Mouse (Mus musculus) kidney, adult 2 months (tissue): ENCODE measurements at regions not wholly inside any gene's neighbourhood (a gene's known extent, or its start where the extent isn't known, plus 50 kb on each side); places are given as distances from the start of the nearest gene placed in this dataset.

Experiments used
- DNase-seq: peaks from one replicate; pipeline ENCODE4 v3.0.0; 2021
- H3K27ac ChIP-seq: fragments of 200-500 bp; 2 replicates; pipeline ENCODE4 v1.5.1; 2012; ENCODE audit warnings: low read depth, low read length, control low read depth, inconsistent platforms; ENCODE audit not compliant: insufficient read depth
- H3K27me3 ChIP-seq: fragments of 200-500 bp; replicated peaks from 2 replicates; pipeline ENCODE4 v1.6.1; 2012; ENCODE audit warnings: mild to moderate bottlenecking, moderate library complexity, low read length, inconsistent platforms; ENCODE audit not compliant: control insufficient read depth, insufficient read depth
- H3K36me3 ChIP-seq: fragments of 200-500 bp; 2 replicates; pipeline ENCODE4 v1.6.1; 2012; ENCODE audit warnings: mild to moderate bottlenecking, moderate library complexity, low read length, inconsistent platforms; ENCODE audit not compliant: control insufficient read depth, insufficient read depth
- H3K4me1 ChIP-seq: fragments of 200-500 bp; 2 replicates; pipeline ENCODE4 v1.6.1; 2011; ENCODE audit warnings: low read length; ENCODE audit not compliant: control insufficient read depth, insufficient read depth
- H3K4me3 ChIP-seq: fragments of 200-500 bp; 2 replicates; pipeline ENCODE4 v1.5.1; 2011; ENCODE audit warnings: mild to moderate bottlenecking, low read depth, low read length, control low read depth; ENCODE audit not compliant: insufficient read depth
- CTCF ChIP-seq: fragments of 200-500 bp; conservative IDR thresholded peaks from 2 replicates; pipeline ENCODE4 v1.5.1; 2011; ENCODE audit warnings: low read depth, mild to moderate bottlenecking, control low read depth, low read length, moderate library complexity, mixed read lengths; ENCODE audit not compliant: insufficient read depth, insufficient read length
- POLR2A ChIP-seq: fragments of 200-500 bp; IDR thresholded peaks from one replicate; pipeline ENCODE4 v1.6.1; 2011; ENCODE audit warnings: low read depth, low read length, control low read depth
- WGBS: fragments of 180-500 bp; shearing (Covaris S2); methylation state at CpG from one replicate; pipeline ENCODE4 v1.1.7; 2018; 5-methylcytosine and 5-hydroxymethylcytosine counted together

- DNase-seq: peak; percentile 75
- H3K27me3 ChIP-seq: no peaks in the 10 kb centered on the region
- TF ChIP-seq POLR2A (no peak), CTCF (no peak)
- H3K36me3 ChIP-seq: no peaks in the 10 kb centered on the region
- H3K27ac ChIP-seq: no peak overlapping the region
- 65% methylated on average over 6 of the region's 6 CpGs for WGBS
- peaks cover 6% of the 10 kb centered on the region; the same call in 1 of the 2 replicates for H3K4me1 ChIP-seq
- H3K4me3 ChIP-seq: no peak overlapping the region
These were observed 227.5 kb downstream of the Gm12728 start for GRCm38 (mm10) chr4:106017065-106017646.

- DNase-seq: peak; percentile 66
- H3K4me3 ChIP-seq: no peak overlapping the region
- WGBS: 65% methylated on average over 4 of the region's 4 CpGs
These were observed 229.3 kb downstream of the Gm12728 start for GRCm38 (mm10) chr4:106018936-106019335.

GRCm38 (mm10) chr4:106020338-106020737 is 230.7 kb downstream of the Gm12728 start:
- no peaks in the 10 kb centered on the region for H3K36me3 ChIP-seq
- no peak for TF ChIP-seq POLR2A
- TF ChIP-seq CTCF: no peak
- no peak for DNase-seq
- WGBS: 78% methylated on average over 4 of the region's 4 CpGs
- H3K27ac ChIP-seq: no peak overlapping the region
- no peak overlapping the region for H3K4me3 ChIP-seq
- H3K27me3 ChIP-seq: no peaks in the 10 kb centered on the region
- peaks cover 6% of the 10 kb centered on the region; the same call in 1 of the 2 replicates for H3K4me1 ChIP-seq

More at GRCm38 (mm10) chr4:106018936-106019335, 229.3 kb downstream of the Gm12728 start:
- TF ChIP-seq POLR2A (no peak), CTCF (no peak)
- no peaks in the 10 kb centered on the region for H3K36me3 ChIP-seq
- no peaks in the 10 kb centered on the region for H3K27me3 ChIP-seq
- H3K27ac ChIP-seq: no peak overlapping the region
- peaks cover 6% of the 10 kb centered on the region; the same call in 1 of the 2 replicates for H3K4me1 ChIP-seq

GRCm38 (mm10) chr4:106024591-106024990 is 234.9 kb downstream of the Gm12728 start:
- H3K27ac ChIP-seq: no peak overlapping the region
- no peaks in the 10 kb centered on the region for H3K27me3 ChIP-seq
- 100% methylated on average over 1 of the region's 1 CpGs for WGBS
- no peak for DNase-seq
- H3K4me1 ChIP-seq: no peaks in the 10 kb centered on the region
- no peak for TF ChIP-seq POLR2A
- no peak for TF ChIP-seq CTCF
- no peak overlapping the region for H3K4me3 ChIP-seq
- H3K36me3 ChIP-seq: no peaks in the 10 kb centered on the region

GRCm38 (mm10) chr4:106025966-106026637 is 236.4 kb downstream of the Gm12728 start:
- no peaks in the 10 kb centered on the region for H3K36me3 ChIP-seq
- H3K4me1 ChIP-seq: no peaks in the 10 kb centered on the region
- H3K27me3 ChIP-seq: no peaks in the 10 kb centered on the region
- H3K4me3 ChIP-seq: no peak overlapping the region
- 69% methylated on average over 15 of the region's 15 CpGs for WGBS
- DNase-seq: no peak
- TF ChIP-seq POLR2A: no peak
- no peak for TF ChIP-seq CTCF
- H3K27ac ChIP-seq: no peak overlapping the region

GRCm38 (mm10) chr4:106040376-106040775 is 250.7 kb downstream of the Gm12728 start:
- H3K36me3 ChIP-seq: no peaks in the 10 kb centered on the region
- H3K4me1 ChIP-seq: no peaks in the 10 kb centered on the region
- H3K27ac ChIP-seq: no peak overlapping the region
- no peak overlapping the region for H3K4me3 ChIP-seq
- 53% methylated on average over 7 of the region's 7 CpGs for WGBS
- TF ChIP-seq POLR2A (no peak), CTCF (no peak)
- H3K27me3 ChIP-seq: no peaks in the 10 kb centered on the region
- no peak for DNase-seq

GRCm38 (mm10) chr4:106042456-106042855 is 252.8 kb downstream of the Gm12728 start:
- no peaks in the 10 kb centered on the region for H3K27me3 ChIP-seq

More at GRCm38 (mm10) chr4:106042456-106042855, 252.8 kb downstream of the Gm12728 start:
- DNase-seq: peak; percentile 84
- TF ChIP-seq POLR2A (no peak), CTCF (no peak)
- 24% methylated on average over 3 of the region's 3 CpGs for WGBS
- Histone ChIP-seq H3K4me3 (no peak overlapping the region), H3K27ac (no peak overlapping the region), H3K4me1 (no peaks in the 10 kb centered on the region), H3K36me3 (no peaks in the 10 kb centered on the region)
